Mouse (Mus musculus): ENCODE data around the gene Tnfsf4.

The Tnfsf4 gene

DNA sequence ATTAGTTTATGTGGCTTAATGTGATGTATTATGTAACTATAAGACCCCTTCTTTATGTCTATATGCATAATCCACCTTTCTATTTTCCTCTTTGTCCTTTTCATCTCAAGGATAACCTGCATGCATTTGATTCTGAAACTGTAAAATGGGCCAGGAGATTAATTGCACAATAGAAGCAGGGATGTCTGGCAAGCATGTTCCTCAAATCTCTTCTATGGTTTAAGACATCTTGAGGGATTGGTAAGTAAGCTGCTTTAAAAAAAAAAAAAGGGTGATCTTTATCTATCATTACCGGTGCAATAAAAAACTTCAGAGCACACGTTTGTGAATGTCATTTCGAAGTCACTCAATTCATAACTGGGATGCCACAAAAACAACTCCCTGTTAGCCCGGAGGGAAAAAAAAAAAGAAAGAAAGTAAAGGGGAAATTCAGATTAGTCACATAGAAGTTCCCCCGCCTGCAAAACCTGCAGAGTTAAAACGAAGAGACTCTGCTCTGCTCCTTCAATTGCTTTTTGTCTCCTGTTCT is at the start of gene Tnfsf4:
Gene Tnfsf4, plus strand, starts transcription at position 479 of the 529 bp plus-strand sequence.
- no peak for DNase-seq (ENCODE audit: low spot score)

DNA sequence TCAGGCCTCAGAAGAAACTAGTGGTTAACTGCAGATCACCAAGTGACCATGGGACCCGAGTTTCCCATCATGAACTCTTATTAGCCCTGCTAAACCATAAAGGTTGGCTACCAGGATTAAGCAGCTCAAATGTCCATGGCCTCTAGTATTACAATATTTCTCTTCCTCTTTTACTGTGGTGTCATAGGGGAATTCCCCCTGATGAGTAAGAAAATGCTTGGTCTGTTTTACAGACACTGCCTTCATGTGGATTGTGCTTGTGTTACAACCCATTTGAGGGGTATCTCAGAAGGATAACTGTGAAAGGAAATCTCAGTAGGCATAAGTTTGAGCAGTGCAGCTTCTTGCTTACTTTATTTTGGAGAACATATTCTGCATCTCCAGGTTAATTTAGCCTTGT is 44.2 kb upstream of the Tnfsf4 start:
- DNase-seq (ENCODE audit: low spot score): no peak

DNA sequence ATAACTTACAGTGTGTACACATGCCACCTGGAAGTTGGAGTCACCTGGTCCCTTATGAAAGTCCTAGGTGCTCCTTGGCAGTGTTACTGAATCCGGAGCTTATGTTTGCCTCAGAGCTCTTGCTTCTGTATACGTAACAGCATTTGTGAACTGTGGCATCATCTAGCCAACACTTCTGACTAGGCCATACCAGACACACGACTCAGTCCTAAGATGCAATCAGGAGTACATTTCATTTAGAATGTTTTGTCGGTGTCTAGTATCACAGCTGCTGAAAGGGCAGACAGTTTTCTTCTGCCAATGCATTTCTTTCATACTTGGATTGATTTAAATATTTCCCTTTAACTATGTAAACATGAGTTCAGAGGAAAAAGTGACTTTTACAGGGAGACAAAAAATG is 30.2 kb upstream of the Tnfsf4 start:
- DNase-seq (ENCODE audit: low spot score): no peak

DNA sequence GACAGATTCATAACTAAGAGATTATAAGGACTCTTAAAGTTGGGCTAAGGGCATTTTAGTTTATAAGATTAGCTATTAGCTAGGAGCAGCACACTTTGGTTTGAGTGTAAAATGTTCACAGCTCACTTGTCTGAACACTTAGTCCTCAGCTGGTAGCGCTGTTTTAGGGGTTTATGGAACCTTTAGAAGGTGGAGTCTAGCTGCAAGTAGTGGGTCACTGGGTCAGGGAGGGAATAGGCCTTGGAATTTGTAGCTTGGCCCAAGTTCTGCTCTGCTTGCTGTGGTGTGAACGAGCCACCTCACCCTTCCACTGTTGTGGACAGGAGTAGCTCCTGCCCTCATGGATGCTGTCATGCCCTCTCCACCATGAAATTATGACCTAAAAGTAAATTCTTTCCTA is 23.3 kb upstream of the Tnfsf4 start:
- DNase-seq (ENCODE audit: low spot score): no peak

DNA sequence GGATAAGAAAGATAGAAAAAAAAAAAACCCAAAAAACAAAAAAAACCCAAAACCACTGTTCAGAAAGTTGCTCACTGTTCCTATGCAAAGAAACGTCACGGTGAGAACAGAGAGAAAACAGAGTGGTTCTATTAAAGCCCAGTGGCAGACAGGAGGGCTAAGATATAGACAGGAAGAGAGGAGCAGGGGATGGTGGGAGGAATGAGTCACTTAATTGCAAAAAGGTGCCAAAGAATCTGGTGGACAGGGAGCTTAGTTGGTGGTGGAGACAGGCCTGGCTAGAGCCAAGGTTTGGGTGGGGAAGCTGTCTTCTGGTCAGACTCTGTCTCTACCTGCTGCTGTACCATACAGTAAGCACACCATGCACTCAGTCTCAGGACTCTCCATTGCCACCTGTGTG is 19.3 kb upstream of the Tnfsf4 start:
- no peak for DNase-seq (ENCODE audit: low spot score)

DNA sequence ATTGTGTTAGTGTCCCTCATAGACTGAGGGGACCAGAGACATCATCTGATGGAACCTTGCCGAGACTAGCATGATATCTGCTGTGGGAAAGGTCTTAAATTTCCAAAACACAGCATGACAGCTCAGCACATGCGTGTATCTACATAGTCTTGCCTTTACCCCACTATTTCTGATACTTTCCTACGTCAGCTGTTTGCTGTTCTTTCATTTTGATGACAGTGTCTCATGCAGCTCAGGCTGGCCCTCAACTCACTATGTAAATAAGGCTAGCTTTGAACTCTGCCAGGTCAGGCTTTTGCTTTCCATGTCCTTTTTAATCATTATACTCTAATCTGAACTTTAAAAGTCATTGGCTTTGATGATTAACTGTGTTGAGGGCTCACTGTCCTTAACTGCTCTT is 16.6 kb upstream of the Tnfsf4 start:
- DNase-seq (ENCODE audit: low spot score): no peak

DNA sequence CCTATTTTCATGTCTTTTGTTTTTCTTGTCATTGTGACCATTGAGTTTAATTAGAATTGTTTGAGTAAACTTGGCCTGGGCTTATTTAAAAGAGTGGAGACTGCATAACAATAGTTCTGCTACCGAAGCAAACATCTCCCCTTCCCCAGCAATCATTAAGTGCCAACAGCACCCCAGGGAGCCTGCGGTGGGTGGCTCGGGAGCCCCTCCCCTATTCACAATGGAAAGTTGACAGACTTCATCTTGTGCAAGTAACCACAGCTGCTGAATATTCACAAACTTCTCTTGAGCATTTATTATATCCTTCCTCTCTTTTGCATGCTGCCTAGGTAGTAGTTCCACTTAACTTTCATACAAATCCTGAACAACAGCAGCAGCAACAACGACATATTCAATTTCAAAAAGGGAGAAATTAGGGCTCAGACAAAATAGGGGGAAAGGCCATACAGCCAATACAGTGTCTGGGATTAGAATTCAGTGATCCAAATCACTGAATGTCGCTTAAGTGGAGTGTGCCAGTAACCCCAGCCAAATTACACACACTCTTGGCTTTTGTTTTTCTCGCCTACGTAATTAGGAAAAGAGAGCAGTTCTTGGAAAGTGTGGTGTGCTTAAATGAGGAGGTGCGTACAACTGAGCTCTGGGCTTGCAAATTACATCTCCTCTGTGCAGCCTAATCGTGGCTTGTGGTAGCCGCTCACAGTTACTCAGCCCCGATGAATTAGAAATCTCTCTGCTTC is 15.4 kb upstream of the Tnfsf4 start:
- no peak for DNase-seq (ENCODE audit: low spot score)

DNA sequence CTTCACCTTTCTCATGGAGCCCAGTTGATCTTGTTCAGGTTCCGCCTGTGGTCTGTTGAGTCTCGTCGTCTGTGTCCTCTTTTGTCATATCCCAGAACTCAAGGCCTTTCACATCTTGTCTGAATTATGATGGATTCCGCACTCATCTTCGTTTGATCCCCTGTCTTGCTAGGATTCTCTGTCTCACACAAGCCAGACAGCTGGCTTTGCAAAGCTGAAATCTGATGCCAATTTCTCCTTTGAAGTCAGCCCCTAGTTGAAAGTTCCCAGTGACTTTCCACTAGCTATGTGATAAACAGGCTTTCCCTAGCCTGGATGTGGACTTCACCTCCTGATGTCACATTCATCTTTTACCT is 14.8 kb upstream of the Tnfsf4 start:
- no peak for DNase-seq (ENCODE audit: low spot score)

DNA sequence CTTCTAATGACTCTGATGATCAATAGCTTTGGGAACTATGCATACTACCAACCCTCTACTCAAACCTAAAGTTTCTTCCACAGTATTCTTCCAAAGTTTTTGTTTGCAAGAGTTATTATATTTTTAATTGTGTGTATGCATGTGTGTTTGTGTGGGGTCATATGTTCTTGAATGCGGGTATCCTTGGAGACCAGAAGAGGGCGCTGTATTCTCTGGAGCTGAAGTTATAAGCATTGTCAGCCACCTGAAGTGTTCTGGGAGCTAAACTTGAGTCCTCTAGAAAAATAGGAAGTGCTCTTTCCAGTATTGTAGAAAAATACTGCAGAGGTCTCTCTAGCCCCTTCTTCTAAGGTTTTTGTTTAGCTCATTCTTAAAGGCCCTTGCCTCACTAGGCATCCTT is 5.1 kb upstream of the Tnfsf4 start:
- no peak for DNase-seq (ENCODE audit: low spot score)

DNA sequence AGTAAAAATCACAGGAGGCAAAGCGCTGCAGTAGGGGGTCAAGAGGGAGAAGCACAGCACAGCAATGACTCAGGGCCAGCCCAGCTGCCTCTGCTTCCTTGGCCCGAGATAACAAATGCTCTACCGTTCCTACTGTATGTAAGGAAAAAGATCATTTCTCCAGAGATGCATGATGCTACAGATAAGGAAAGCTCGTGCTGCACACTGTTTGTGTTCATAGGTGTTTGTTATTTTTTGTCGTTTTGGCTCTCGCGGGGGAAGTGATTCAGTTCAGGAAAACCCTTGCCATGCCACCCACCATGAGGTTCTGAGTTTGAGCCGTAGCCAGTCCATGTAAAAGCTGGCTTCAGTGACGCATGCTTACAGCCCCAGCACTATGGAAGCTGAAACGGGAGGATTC is 2.3 kb upstream of the Tnfsf4 start:
- DNase-seq (ENCODE audit: low spot score): no peak

DNA sequence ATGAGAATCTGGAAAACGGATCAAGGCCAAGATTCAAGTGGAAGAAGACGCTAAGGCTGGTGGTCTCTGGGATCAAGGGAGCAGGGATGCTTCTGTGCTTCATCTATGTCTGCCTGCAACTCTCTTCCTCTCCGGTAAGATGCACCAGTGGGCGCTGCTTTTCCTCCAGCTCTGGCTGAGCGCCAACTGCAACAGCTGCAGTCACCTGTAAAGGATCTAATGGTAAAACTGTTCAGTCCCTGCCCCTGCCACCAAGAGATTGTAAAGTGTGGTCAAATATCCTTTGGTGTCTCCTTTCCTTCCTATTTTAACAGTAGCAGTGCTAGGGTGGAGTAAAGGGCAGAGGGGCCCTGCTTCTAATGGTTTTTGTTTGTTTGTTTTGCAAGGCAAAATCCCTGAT is 401 bp downstream of the Tnfsf4 start:
- no peak for DNase-seq (ENCODE audit: low spot score)

DNA sequence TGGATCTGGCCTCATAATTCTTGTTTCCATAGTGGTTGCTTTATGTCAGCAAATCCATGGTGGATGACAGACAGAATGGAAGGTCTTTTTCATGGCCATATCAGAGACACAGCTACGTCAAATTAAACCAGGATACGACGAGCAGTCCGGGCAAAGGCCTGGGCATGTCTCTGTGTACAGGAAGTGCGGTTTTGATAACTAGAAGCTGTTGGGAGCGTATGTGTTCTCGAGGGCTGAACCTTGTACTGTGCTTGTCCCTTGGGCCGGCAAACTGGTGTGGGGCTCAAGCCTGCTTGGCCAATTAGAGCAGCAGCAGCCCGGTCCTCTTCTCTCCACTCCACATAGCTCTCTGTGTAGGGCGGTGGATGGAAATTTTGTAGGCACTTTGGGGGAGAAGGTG is 1.1 kb downstream of the Tnfsf4 start:
- no peak for DNase-seq (ENCODE audit: low spot score)

DNA sequence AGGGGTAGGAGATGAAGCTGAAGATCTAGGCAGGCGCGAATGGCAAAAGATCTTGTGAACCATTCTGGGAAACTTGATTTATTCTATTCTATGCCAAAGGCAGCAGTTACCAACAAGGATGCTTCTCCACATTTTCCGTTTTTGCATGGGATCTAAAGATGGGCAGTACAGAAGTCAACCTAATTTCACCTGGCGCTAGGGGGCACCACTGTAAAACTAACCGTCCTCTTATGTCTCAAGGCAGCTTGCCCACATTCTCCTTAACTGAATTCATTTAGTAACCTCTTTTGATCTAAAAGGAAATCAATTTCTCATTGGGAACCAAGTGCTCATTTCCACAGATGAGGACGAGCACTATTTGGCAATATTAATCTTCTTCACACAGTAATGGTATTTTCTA is 4.9 kb downstream of the Tnfsf4 start:
- DNase-seq (ENCODE audit: low spot score): peak; percentile 32

DNA sequence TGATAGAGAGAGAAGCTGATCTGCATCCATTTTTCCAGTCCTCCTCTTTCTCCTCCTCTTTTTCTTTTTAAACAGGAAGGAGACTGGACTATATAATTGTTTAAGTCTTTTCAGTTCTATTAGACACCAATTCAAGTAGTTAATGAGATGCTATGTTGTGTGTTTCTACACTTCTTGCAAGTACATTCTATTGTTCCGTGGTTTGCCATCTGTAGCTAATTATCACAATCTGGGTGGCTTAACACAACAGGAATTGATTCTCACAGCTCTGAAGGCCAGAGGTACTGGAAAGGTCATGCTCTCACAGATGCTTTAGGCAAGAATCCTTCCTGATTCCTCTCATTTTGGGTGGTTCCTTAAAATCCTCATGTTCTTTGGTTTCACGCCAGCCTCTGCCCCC is 7.9 kb downstream of the Tnfsf4 start:
- DNase-seq (ENCODE audit: low spot score): no peak

DNA sequence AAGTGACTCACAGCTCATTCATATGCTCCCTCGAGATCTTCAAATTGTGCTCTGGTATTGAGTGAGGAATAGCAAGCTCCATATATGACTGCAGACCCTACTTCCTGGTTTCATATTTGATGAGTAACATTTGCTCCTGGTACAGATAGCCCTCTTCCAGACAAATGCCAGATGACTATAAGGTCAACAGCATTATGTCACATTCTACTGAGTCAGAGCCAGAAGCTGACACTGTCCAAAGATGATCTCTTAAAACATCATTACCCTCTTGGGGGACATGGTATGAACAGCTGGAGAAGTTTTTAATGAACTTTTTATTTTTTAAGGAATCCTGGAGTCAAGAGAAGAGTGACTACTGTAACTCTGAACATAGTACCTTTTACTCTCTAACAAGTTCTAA is 11.3 kb downstream of the Tnfsf4 start:
- DNase-seq (ENCODE audit: low spot score): no peak

DNA sequence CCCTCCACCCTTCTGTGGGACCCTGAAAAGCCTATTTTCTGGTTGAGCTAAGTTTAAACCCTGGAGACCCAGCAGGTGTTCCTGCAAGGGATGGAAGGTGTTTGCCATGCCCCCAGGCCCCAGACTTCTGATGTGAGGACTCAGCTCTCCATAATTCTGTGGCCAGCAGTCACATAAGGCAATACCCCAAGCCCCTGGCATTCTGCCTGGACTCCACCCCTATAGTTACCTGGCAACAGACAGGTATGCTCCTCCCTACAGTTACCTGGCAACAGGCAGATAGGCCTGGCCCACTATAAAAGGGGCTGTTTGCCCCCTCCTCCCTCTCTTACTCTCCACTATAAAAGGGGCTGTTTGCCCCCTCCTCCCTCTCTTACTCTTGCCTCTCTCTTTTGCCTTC is 24.7 kb downstream of the Tnfsf4 start:
- DNase-seq (ENCODE audit: low spot score): no peak

DNA sequence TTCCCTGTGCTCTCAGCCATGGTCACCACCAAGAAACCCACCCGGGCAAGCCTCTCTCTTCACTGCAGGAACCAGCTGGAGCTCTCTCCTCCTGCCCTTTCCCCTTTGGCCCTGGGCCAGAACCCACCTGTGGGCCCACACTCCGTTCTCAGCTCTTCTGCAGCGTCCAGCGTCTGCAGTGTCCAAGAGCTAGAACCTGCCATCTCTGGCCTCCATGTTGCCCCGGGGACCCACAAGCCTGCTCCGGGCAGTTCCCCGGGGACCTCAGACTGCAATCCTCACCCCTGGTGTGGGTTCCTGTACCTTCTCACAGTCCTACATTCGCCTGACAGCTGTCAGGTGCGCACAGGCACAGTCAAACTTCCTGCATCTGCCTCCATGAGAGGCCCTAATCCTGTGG is 25.4 kb downstream of the Tnfsf4 start:
- DNase-seq (ENCODE audit: low spot score): no peak

DNA sequence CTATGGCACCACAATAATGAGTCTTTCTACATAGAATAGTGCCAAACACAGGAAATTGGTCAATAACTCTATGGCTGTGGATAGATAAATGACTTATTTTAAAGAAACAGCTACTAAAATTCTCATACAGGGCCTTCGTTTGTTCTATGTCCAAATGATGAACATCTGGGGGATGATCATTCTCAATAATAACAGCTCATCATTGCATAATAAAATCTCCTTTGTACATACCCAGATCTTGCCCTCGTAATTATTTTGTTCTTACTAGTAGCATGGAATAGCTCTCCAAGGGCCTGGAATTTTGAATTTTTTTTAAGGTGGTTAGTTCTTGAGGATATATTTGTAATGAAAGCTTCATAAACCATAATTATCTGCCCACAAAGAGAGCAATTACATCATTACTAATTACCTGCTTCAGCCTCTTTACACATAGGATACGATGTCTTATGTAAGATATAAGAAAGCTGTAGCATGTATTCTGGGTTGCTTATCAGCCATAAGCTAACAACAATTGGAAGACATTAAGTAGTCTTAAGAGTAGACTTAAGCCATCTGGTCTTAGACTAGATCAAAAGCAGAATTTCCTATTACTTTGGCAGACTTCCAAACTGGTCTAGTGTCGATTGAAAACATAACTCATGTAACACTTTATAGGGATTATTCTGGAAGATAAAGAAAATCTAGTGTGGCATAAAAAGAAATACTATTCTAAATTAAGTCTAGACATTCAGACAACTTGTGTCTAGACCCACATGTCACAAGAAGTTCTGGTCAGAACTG is 31.3 kb downstream of the Tnfsf4 start:
- no peak for DNase-seq (ENCODE audit: low spot score)

DNA sequence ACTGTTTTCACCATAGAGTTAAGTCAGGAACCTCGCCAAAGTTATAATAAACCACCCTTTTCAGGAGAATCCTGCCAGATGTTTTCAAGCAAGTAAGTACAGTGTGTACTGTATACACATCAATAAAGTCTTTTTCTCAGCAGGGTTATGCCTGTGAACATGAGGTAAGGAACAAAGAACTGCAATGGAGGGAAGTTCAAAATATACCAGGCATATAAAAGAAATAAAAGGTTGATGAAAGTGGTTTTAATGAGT is 31.8 kb downstream of the Tnfsf4 start:
- no peak for DNase-seq (ENCODE audit: low spot score)

DNA sequence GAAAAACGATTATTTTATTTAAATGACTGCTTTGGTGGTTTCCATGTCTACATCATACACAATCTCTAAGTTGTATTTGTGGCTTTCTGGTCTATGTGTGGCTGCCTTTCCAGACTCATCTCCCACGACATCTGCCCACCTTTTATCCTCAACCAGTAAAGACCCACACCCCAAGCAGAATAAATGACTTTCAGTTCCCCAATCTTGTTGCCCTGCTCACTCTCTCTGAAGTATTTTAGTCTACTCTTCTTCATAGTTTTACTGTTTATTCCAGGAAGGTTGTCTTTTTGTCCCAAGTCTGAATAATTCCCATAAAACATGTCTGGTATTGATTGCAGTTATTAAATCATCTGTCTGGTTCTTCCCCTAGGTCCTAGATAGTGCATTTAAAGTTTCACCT is 40.6 kb downstream of the Tnfsf4 start:
- DNase-seq (ENCODE audit: low spot score): no peak

DNA sequence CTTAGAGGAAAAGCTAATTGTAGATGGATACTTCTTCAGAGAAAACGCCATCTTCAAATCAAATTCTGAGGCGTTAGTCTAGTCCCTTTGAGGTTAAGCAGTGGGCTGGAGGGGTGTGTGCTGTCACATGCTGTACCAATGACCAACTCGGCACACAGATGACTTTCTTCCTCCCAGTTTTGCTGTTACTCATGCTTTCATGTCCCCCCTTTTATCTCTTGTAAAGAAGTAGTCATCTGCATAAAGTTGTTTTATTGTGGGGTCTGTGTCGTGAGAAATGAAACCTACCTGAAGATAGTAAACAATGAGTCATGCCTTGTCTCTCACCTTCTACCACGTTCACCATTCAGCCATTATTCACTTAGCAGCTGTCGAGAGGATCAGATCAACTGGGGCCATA is 41.3 kb downstream of the Tnfsf4 start:
- no peak for DNase-seq (ENCODE audit: low spot score)

DNA sequence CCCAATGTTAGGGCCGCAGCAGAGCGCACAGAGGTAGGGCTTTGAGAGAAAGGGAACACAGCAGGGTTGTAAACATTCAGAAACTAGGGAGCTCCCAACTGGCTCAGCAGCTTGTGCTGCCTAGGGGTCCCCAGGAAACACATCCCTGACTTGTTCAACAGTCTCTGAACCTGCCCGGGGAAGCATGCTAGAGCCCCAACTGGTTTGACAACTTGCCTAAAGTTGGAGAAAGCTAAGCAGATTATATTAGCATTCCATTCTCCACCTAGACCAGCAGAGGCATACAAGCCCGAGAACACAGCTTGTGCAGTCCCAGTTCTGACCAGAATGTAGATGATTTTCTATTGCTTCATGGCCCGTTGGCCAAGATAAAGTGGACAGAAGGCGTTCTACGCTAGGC is 49.6 kb downstream of the Tnfsf4 start:
- no peak for DNase-seq (ENCODE audit: low spot score)

DNA sequence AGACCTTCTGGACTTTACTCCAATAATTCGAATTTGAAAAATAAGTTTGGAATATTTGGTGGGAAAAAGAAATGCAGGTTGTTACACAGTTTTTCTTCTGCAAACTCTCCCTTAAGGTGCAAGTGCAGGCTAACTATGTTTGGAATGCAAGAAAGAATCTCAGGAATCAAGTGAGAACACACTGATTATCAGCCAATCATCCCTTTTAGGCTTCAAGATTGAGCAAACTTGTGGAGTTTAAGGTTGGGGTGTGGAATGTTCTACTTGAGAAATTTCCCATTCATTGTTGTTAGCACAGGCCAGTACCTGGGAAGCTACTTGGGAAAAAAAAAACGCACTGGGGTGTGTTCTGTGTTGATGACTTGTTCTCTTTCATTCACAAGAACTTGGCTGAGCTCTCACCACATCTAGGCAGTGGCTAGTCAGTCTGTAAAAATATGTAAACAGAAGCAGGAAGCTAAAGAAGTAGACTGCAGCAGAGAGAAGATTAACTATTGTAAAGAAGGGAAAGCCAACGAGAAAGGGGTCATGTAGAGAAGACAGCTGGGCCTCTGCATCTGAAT is 56.6 kb downstream of the Tnfsf4 start:
- no peak for DNase-seq (ENCODE audit: low spot score)

DNA sequence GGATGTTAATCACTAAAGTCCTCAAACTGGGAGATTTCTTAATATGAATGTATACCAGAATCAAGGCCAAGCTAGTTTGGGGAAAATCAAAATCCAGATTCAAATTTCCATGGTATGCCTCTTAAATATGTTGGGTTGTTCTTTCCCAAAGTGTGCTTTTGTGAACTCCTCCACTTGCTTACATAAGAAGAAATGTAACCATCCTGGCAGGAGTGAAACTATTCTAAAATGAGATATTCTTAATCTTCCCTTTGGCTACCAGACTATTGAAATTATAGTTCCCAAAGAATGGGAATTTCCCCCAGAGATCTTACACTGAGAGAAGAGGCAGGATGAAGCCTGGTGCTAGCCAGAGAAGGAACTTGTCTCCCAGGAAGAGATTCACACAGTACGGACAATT is 57.0 kb downstream of the Tnfsf4 start:
- no peak for DNase-seq (ENCODE audit: low spot score)

Measured in urinary bladder, postnatal 10 days (tissue).